Mouse (Mus musculus): ENCODE measurements around the gene Ms4a5.
"Not testable (repeated sequence)": the region's sequence is repeated elsewhere in the genome, so short reads cannot be mapped to it uniquely, and the experiment has no call there.

Ms4a5 gene

GRCm38 (mm10) chr19:11283773-11284172 is at the start of gene Ms4a5:
Ms4a5 (minus strand) TSS chr19:11283873.
- in situ Hi-C loops (cut with MboI; ENCODE audit: low sequenced_read_pairs), result no loop called here

GRCm38 (mm10) chr19:11321123-11321522 is 37.5 kb upstream of the Ms4a5 start:
- in situ Hi-C loops (cut with MboI; ENCODE audit: low sequenced_read_pairs), result no loop called here

- in situ Hi-C loops (cut with MboI; ENCODE audit: low sequenced_read_pairs), result no loop called here
These were observed 33.1 kb upstream of the Ms4a5 start for GRCm38 (mm10) chr19:11316786-11317185.

GRCm38 (mm10) chr19:11314354-11314753 is 30.7 kb upstream of the Ms4a5 start, which contains the start of gene Ms4a14:
Ms4a14 (minus strand) TSS chr19:11314454.
- in situ Hi-C loops (cut with MboI; ENCODE audit: low sequenced_read_pairs), result no loop called here

GRCm38 (mm10) chr19:11308888-11309287 is 25.2 kb upstream of the Ms4a5 start:
- in situ Hi-C loops (cut with MboI; ENCODE audit: low sequenced_read_pairs), result no loop called here

GRCm38 (mm10) chr19:11299529-11299928 is 15.9 kb upstream of the Ms4a5 start:
- in situ Hi-C loops (cut with MboI; ENCODE audit: low sequenced_read_pairs), result not testable (repeated sequence)

- in situ Hi-C loops (cut with MboI; ENCODE audit: low sequenced_read_pairs), result no loop called here
These were observed 15.3 kb upstream of the Ms4a5 start for GRCm38 (mm10) chr19:11298939-11299338.

- in situ Hi-C loops (cut with MboI; ENCODE audit: low sequenced_read_pairs), result not testable (repeated sequence)
These were observed 9.9 kb upstream of the Ms4a5 start for GRCm38 (mm10) chr19:11293616-11294015.

- in situ Hi-C loops (cut with MboI; ENCODE audit: low sequenced_read_pairs), result no loop called here
These were observed 9.3 kb upstream of the Ms4a5 start for GRCm38 (mm10) chr19:11292990-11293389.

GRCm38 (mm10) chr19:11280223-11280622 is 3.5 kb downstream of the Ms4a5 start:
- in situ Hi-C loops (cut with MboI; ENCODE audit: low sequenced_read_pairs), result no loop called here

GRCm38 (mm10) chr19:11276431-11276830 is 7.2 kb downstream of the Ms4a5 start:
- in situ Hi-C loops (cut with MboI; ENCODE audit: low sequenced_read_pairs), result no loop called here

GRCm38 (mm10) chr19:11266956-11267355 is 16.7 kb downstream of the Ms4a5 start:
- in situ Hi-C loops (cut with MboI; ENCODE audit: low sequenced_read_pairs), result no loop called here

- in situ Hi-C loops (cut with MboI; ENCODE audit: low sequenced_read_pairs), result no loop called here
These were observed 17.4 kb downstream of the Ms4a5 start, which contains the start of gene Ms4a1 for GRCm38 (mm10) chr19:11266052-11266845. Ms4a1 (minus strand) TSS chr19:11266241.

- in situ Hi-C loops (cut with MboI; ENCODE audit: low sequenced_read_pairs), result no loop called here
These were observed 19.0 kb downstream of the Ms4a5 start for GRCm38 (mm10) chr19:11264602-11265185.

GRCm38 (mm10) chr19:11263549-11263948 is 20.1 kb downstream of the Ms4a5 start:
- in situ Hi-C loops (cut with MboI; ENCODE audit: low sequenced_read_pairs), result no loop called here

- in situ Hi-C loops (cut with MboI; ENCODE audit: low sequenced_read_pairs), result not testable (repeated sequence)
These were observed 20.7 kb downstream of the Ms4a5 start for GRCm38 (mm10) chr19:11262932-11263331.

GRCm38 (mm10) chr19:11261522-11261921 is 22.2 kb downstream of the Ms4a5 start:
- in situ Hi-C loops (cut with MboI; ENCODE audit: low sequenced_read_pairs), result no loop called here

- in situ Hi-C loops (cut with MboI; ENCODE audit: low sequenced_read_pairs), result no loop called here
These were observed 39.4 kb downstream of the Ms4a5 start for GRCm38 (mm10) chr19:11244230-11244629.

- in situ Hi-C loops (cut with MboI; ENCODE audit: low sequenced_read_pairs), result no loop called here
These were observed 41.1 kb downstream of the Ms4a5 start for GRCm38 (mm10) chr19:11242560-11242959.

- in situ Hi-C loops (cut with MboI; ENCODE audit: low sequenced_read_pairs), result no loop called here
These were observed 47.9 kb downstream of the Ms4a5 start for GRCm38 (mm10) chr19:11235820-11236219.

GRCm38 (mm10) chr19:11234921-11235735 is 48.5 kb downstream of the Ms4a5 start:
- in situ Hi-C loops (cut with MboI; ENCODE audit: low sequenced_read_pairs), result no loop called here
